Mouse (Mus musculus): ENCODE results near the gene Prss29. TPM values are rescaled to one million over a fixed set of nuclear protein-coding genes. Genes with fewer than 3 reads are reported as not detected.

The Prss29 gene
- total RNA-seq, 2 experiments from 2014 or later: not detected

DNA sequence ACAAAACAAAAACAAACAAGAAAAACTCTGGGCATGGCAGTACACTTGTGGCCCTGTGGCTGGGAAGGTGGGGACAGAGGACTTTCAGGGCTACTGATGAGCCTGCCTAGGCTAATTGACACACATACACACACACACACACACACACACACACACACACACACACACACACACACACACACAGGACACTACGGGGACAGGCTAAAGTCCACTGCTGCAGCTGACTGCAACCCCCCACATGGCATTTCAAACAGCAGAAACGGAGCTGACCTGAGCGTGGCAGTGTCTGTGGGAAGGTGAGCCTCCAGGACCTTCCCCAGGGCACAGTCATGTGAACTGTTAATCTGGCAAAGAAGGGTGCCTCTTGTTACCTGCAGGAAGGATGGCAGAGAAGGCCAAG, 23.0 kb downstream of the Prss29 start:
- no peak for DNase-seq (ENCODE audit: low spot score in 2 of 2)

DNA sequence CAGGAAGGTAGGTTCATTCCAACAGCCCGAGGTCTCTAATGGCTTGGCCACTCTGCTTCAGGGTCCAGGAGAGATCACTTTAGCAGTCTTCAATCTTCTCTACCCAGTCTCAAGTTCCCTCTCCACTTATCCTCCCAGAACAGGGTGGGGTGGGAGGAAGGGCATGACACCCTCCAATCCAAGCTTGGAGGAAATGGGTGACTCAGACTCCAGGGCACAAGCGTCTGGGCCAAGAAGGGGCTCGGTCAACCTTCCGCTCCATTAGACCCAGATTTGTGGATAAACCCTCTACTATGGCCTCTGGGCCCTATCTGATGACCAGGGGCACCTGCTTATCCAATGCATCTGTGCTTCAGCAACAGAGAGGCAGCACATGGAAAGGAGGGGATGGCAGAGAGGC, 27.0 kb downstream of the Prss29 start, which contains the start of gene Tpsab1:
Gene Tpsab1, minus strand, starts transcription at position 101 of the 400 bp plus-strand sequence.
- DNase-seq (ENCODE audit: low spot score in 2 of 2): no peak

DNA sequence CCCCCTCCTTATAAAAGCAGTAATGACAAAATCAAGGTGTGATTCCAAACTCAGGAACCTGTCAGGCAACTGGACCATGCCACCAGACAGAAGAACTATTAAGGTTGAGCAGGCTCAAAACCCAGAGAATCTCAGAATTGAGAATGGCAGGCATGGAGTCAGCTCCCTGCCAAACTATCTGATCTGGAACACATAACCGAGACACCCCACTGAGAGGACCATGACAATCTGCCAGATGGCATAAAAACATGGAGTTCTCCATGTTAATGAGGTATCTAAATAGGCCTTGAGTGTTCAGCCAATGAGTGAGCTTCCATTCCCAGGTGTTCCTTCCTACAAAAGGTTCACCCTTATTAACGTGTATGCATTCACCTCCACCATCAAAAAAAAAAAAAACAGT, 42.8 kb downstream of the Prss29 start:
- no peak for DNase-seq (ENCODE audit: low spot score in 2 of 2)

DNA sequence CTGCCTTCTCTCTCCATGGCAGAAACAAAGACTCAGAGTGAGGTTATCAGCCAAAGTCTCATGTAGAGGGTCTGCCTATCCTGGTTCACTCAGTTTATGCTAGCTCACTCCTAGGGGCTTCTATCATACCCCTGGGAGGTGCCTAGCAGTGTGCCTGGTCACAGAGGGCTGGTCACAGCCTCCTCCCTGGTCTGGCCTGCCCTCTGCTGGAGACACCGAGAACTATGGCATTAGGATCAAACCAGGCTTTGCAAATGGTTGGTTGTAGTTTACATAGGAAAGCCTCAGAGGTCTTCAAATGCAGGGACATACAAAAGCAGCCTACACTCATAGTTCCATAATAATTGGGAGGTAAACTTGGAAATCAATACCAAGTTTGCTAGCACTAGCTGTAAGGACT, 45.3 kb downstream of the Prss29 start:
- peak; percentile 56 to 61 for DNase-seq (ENCODE audit: low spot score in 2 of 2)

DNA sequence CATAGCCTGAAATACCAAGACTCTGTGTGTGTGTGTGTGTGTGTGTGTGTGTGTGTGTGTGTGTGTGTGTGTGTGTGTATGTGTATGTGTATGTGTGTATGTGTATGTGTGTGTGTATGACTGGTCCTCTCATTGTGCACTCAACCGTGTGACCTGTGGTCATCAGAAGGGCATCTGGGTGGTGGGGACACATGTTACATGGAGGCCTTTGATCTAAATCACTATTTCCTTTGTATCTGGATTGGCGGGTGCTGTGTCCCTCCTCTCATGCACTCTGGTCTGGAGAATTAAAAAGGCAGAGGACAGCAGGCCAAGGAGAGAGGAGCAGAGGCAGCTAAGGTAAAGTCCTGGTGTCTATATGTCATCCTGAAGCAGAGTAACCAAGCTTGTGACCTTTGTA, 47.6 kb downstream of the Prss29 start, which contains the start of gene Tpsb2:
Gene Tpsb2, plus strand, starts transcription at position 301 of the 400 bp plus-strand sequence.
- no peak for DNase-seq (ENCODE audit: low spot score in 2 of 2)

DNA sequence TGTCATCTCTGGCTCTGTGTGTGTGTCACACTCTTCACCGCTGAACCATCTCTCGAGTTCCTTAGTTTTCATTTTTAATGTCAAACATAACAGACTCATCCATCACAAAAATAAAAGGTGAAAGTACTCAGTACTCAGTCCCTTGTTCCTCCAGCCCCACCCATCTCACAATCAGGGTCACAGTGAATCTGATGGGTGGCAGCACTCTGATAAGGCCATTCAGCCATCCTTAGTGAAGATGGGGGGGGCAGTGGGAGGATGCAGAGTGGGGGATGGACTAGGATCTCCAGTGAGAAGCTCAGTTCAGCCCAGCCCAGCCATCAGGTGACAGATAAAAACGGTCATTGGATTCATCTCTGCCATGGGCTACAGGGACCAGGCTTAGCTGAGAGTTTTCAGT, 50.5 kb downstream of the Prss29 start, which contains the start of gene Tpsg1:
Gene Tpsg1, plus strand, starts transcription at position 301 of the 400 bp plus-strand sequence.
- DNase-seq (ENCODE audit: low spot score in 2 of 2): no peak

Other genes with a start within 250 kb of the Prss29 start
- 10 to 100 TPM; 43.2 to 45.6 TPM for gene Tmem204, start 235.1 kb upstream of the Prss29 start, total RNA-seq (2021)
- 10 to 100 TPM; 18.4 to 21.9 TPM for gene Telo2, start 202.7 kb upstream of the Prss29 start, total RNA-seq (2021)
- not detected for gene Ptx4, start 197.9 kb upstream of the Prss29 start, total RNA-seq (2021)
- 10 to 100 TPM; 42.0 to 43.7 TPM for gene Clcn7, start 185.3 kb upstream of the Prss29 start, total RNA-seq (2021)
- under 1 TPM; 0.10 to 0.13 TPM for gene Ccdc154, start 156.2 kb upstream of the Prss29 start, total RNA-seq (2021)
- not detected for gene Gm38655, start 143.2 kb upstream of the Prss29 start, total RNA-seq (2021)
- 10 to 100 TPM; 18.5 to 20.0 TPM for gene BC003965, start 134.1 kb upstream of the Prss29 start, total RNA-seq (2021)
- 10 to 100 TPM; 15.4 to 16.2 TPM for gene Unkl, start 130.3 kb upstream of the Prss29 start, total RNA-seq (2021)
- 10 to 100 TPM; 42.4 to 46.5 TPM for gene Gnptg, start 78.5 kb upstream of the Prss29 start, total RNA-seq (2021)
- gene Tsr3, start 78.5 kb upstream of the Prss29 start, total RNA-seq (2021): 10 to 100 TPM; 20.3 to 22.6 TPM
- 10 to 100 TPM; 11.7 to 16.2 TPM for gene Baiap3, start 62.3 kb upstream of the Prss29 start, total RNA-seq (2021)
- 100 to 1,000 TPM; 207 to 260 TPM for gene Ube2i, start 44.0 kb upstream of the Prss29 start, total RNA-seq (2021)
- gene Prss34, start 20.3 kb upstream of the Prss29 start, total RNA-seq (2021): under 1 TPM; 0.33 to 0.48 TPM
- gene Prss28, start 10.0 kb upstream of the Prss29 start, total RNA-seq (2021): not detected
- gene Tpsab1, start 26.9 kb downstream of the Prss29 start, total RNA-seq (2021): 1 to 10 TPM in 1 of 2 experiments, under 1 TPM in 1; 0.53 to 1.5 TPM
- gene Tpsb2, start 47.7 kb downstream of the Prss29 start, total RNA-seq (2021): 1 to 10 TPM; 2.9 to 6.7 TPM
- under 1 TPM in 1 of 2 experiments, not detected in 1; 0.38 TPM for gene Tpsg1, start 50.6 kb downstream of the Prss29 start, total RNA-seq (2021)
- 10 to 100 TPM; 69.5 to 83.9 TPM for gene Cacna1h, start 115.1 kb downstream of the Prss29 start, total RNA-seq (2021)
- not detected for gene Tekt4, start 136.0 kb downstream of the Prss29 start, total RNA-seq (2021)
- gene Sstr5, start 178.6 kb downstream of the Prss29 start, total RNA-seq (2021): 1 to 10 TPM; 2.1 to 2.4 TPM

Data from adrenal gland, adult 18-20 months (tissue).